20 mouse cellular contexts compared by ENCODE assay signal in the genomic region with DNA sequence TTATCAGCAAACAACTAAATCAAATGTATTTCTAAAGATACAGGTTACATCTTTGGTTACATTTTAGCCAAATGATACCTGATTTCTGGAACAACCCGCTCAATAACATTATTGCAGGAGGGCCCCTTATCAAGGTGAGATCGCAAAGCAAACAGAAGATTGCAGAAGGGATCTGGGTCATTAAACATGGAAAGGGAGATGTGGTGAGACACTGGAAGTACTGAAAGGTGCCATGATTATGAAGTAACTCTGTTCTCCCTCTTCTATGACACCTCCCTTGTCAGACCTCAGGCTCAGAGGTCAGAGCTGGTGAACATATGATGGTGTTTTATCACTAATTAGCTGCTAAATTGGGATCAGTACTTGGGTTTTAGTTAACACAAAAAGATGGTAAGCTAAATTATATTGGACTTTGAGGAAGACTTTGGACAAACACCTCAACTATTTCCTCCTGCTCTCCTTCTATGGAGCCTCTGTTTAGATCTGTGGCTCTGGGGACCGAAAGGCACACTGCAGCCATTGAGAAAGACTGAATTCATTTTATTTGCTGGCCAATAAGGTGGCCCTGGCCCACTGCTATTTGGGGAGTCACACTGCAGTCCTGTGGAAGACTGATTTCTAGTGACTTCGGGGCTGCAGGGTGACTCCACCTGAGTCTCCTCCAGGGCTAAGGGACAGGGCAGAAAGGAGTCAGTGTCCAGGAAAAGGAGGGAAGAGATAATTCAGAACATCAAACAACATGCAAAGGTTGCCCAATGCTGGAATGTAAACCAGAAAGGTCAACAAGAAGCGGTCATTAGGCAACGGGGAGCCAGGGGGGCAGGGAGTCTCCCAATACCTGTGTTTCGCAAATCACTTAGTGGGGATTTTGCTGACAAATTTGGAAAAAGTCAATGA.
DNase-seq lines count a peak whose midpoint lies in the region; ATAC-seq lines count a peak whose summit lies in the region.
"Had no signal": no experiment of that assay in that cellular context is flagged by ENCODE, and none has a peak within 500 bp of the region (broad histone marks: within the 10 kb centered on the region; RNA-seq: fewer than 3 reads in every experiment).

No protein-coding gene starts in this region.

- H3K9me3 ChIP-seq in intestine, embryonic 16.5 days (ENCODE audit: control insufficient read depth, low read length), result no peaks in the 10 kb centered on the region
- H3K9me3 ChIP-seq in liver, embryonic 12.5 days (replicated peaks), result no peaks in the 10 kb centered on the region
- no peaks in the 10 kb centered on the region for H3K9me3 ChIP-seq in liver, embryonic 16.5 days (replicated peaks; ENCODE audit: control insufficient read depth, low read length)
- H3K9me3 ChIP-seq: embryonic facial prominence, embryonic 13.5 days; forebrain, embryonic 12.5 days; heart, embryonic 13.5 days; hindbrain, embryonic 12.5 days had no signal

- no peak overlapping the region for H3K27ac ChIP-seq in intestine, embryonic 16.5 days (ENCODE audit: low read length)
- H3K27ac ChIP-seq in liver, embryonic 12.5 days, result peak overlapping the region; percentile 60
- peak overlapping the region; percentile 83 for H3K27ac ChIP-seq in liver, embryonic 16.5 days (ENCODE audit: low read length)
- H3K27ac ChIP-seq: embryonic facial prominence, embryonic 13.5 days; forebrain, embryonic 12.5 days; heart, embryonic 13.5 days; hindbrain, embryonic 12.5 days had no signal

- H3K4me1 ChIP-seq in intestine, embryonic 16.5 days (ENCODE audit: control insufficient read depth, insufficient read depth, low read length), result no peaks in the 10 kb centered on the region
- no peaks in the 10 kb centered on the region for H3K4me1 ChIP-seq in liver, embryonic 12.5 days
- H3K4me1 ChIP-seq in liver, embryonic 16.5 days (ENCODE audit: control insufficient read depth, low read depth, low read length), result no peaks in the 10 kb centered on the region; the same call in 1 of the 2 replicates
- H3K4me1 ChIP-seq: heart, embryonic 13.5 days had no signal

- intact Hi-C loops in heart, postnatal 14 days (cut with DNase I), result no loop called here

- no peak overlapping the region for H3K9ac ChIP-seq in intestine, embryonic 16.5 days (ENCODE audit: low read depth, low read length)
- H3K9ac ChIP-seq in liver, embryonic 12.5 days, result no peak overlapping the region
- H3K9ac ChIP-seq in liver, embryonic 16.5 days (ENCODE audit: low read depth, low read length), result no peak overlapping the region
- H3K9ac ChIP-seq: embryonic facial prominence, embryonic 13.5 days; forebrain, embryonic 12.5 days; heart, embryonic 13.5 days; hindbrain, embryonic 12.5 days had no signal

- no peak overlapping the region for H3K4me3 ChIP-seq in intestine, embryonic 16.5 days (ENCODE audit: low read length)
- no peak overlapping the region for H3K4me3 ChIP-seq in liver, embryonic 12.5 days
- 0 out of 2 replicates have a peak overlapping the region, but pooled peaks have one; percentile 8 for H3K4me3 ChIP-seq in liver, embryonic 16.5 days (ENCODE audit: low read depth, low read length)
- H3K4me3 ChIP-seq: embryonic facial prominence, embryonic 13.5 days; forebrain, embryonic 12.5 days; heart, embryonic 13.5 days; hindbrain, embryonic 12.5 days had no signal

- no peaks in the 10 kb centered on the region for H3K36me3 ChIP-seq in intestine, embryonic 16.5 days (ENCODE audit: control insufficient read depth, insufficient read depth, low read length)
- H3K36me3 ChIP-seq in liver, embryonic 12.5 days, result no peaks in the 10 kb centered on the region
- H3K36me3 ChIP-seq in liver, embryonic 16.5 days (ENCODE audit: control insufficient read depth, insufficient read depth), result no peaks in the 10 kb centered on the region
- H3K36me3 ChIP-seq: embryonic facial prominence, embryonic 13.5 days; forebrain, embryonic 12.5 days; heart, embryonic 13.5 days; hindbrain, embryonic 12.5 days had no signal

- H3K27me3 ChIP-seq in intestine, embryonic 16.5 days (replicated peaks; ENCODE audit: control insufficient read depth, insufficient read depth, low read length), result no peaks in the 10 kb centered on the region
- H3K27me3 ChIP-seq in liver, embryonic 12.5 days (replicated peaks), result peaks cover under 1% of the 10 kb centered on the region; the same call in 1 of the 2 replicates
- no peaks in the 10 kb centered on the region for H3K27me3 ChIP-seq in liver, embryonic 16.5 days (ENCODE audit: control insufficient read depth, insufficient read depth, low read depth, low read length)
- H3K27me3 ChIP-seq: hindbrain, embryonic 12.5 days had no signal

- 63% methylated on average over 7 of the region's 7 CpGs for WGBS in intestine, embryonic 16.5 days
- WGBS in liver, embryonic 12.5 days (ENCODE audit: insufficient replicate concordance), result 62% methylated on average over 7 of the region's 7 CpGs
- WGBS in liver, embryonic 16.5 days (ENCODE audit: insufficient replicate concordance), result 53% methylated on average over 7 of the region's 7 CpGs

- no peak overlapping the region for H3K4me2 ChIP-seq in intestine, embryonic 16.5 days (ENCODE audit: low read depth, low read length)
- H3K4me2 ChIP-seq in liver, embryonic 12.5 days, result 0 out of 2 replicates have a peak overlapping the region, but pooled peaks have one; percentile 18
- H3K4me2 ChIP-seq in liver, embryonic 16.5 days (ENCODE audit: low read depth, low read length), result peak overlapping the region; percentile 37; the same call in 1 of the 2 replicates
- H3K4me2 ChIP-seq: embryonic facial prominence, embryonic 13.5 days; forebrain, embryonic 12.5 days; heart, embryonic 13.5 days; hindbrain, embryonic 12.5 days had no signal

- ATAC-seq in intestine, embryonic 16.5 days, result peak; percentile 90
- ATAC-seq in liver, embryonic 12.5 days, result peak; percentile 65
- peak; percentile 85 for ATAC-seq in liver, embryonic 16.5 days (ENCODE audit: low read depth)
- ATAC-seq in megakaryocyte-erythroid progenitor cell, adult 5-6 weeks (replicated peaks; ENCODE audit: low FRiP score, low TSS enrichment, poor library complexity, severe bottlenecking), result no peak
- ATAC-seq: forebrain, embryonic 16.5 days; hindbrain, embryonic 16.5 days had no signal

- DNase-seq in heart, adult 11 months, result peak; percentile 76
- DNase-seq in heart, postnatal 14 days, result no peak
- DNase-seq in urinary bladder, adult 18-20 months (ENCODE audit: low spot score in 2 of 2), result no peak
- DNase-seq in cerebellum, adult 9-11 months, result no peak
- DNase-seq: adrenal gland, postnatal 25 days; cerebellum, adult 11 months; cerebellum, adult 9-10 months; cerebellum, postnatal 36 days; gastrocnemius, postnatal 25 days; heart, postnatal 4 days had no signal
